Mouse (Mus musculus) cerebellum, adult 2 months (tissue): ENCODE data around the gene Rnf213. TPM values are rescaled to one million over a fixed set of nuclear protein-coding genes. Genes with fewer than 3 reads are reported as not detected.

Experiments used
- DNase-seq, 2 experiments: peaks; one replicate each; pipeline ENCODE4 v3.0.0; 2021
- H3K27ac ChIP-seq: fragments of 200-500 bp; 2 replicates; pipeline ENCODE4 v1.5.1; 2012; ENCODE audit warnings: low read length, control low read depth, inconsistent platforms; ENCODE audit not compliant: insufficient read depth
- H3K27me3 ChIP-seq: fragments of 200-500 bp; 2 replicates; pipeline ENCODE4 v1.6.1; 2012; ENCODE audit warnings: inconsistent platforms, mild to moderate bottlenecking, low read length, moderate library complexity; ENCODE audit not compliant: control insufficient read depth, insufficient read depth
- H3K4me1 ChIP-seq: fragments of 200-500 bp; 2 replicates; pipeline ENCODE4 v1.6.1; 2011; ENCODE audit warnings: low read length; ENCODE audit not compliant: control insufficient read depth, insufficient read depth
- H3K4me3 ChIP-seq: fragments of 200-500 bp; replicated peaks from 2 replicates; pipeline ENCODE3; 2011; ENCODE audit warnings: mild to moderate bottlenecking, low read depth, low read length, control low read depth; ENCODE audit not compliant: insufficient read depth
- CTCF ChIP-seq: fragments of 200-500 bp; IDR thresholded peaks from 2 replicates; pipeline ENCODE4 v1.5.1; 2011; ENCODE audit warnings: low read depth, mild to moderate bottlenecking, control low read depth, low read length, moderate library complexity, borderline replicate concordance; ENCODE audit not compliant: insufficient read depth
- POLR2A ChIP-seq: fragments of 200-500 bp; IDR thresholded peaks from 2 replicates; pipeline ENCODE4 v1.6.1; 2011; ENCODE audit warnings: low read length, control low read depth, borderline replicate concordance; ENCODE audit not compliant: insufficient read depth
- WGBS: fragments of 180-500 bp; shearing (Covaris S2); methylation state at CpG from one replicate; pipeline ENCODE4 v1.1.7; 2018; 5-methylcytosine and 5-hydroxymethylcytosine counted together
- polyA plus RNA-seq: library from polyadenylated mRNA; depleted of rRNA; stranded (reverse); fragments of >200 nt; gene quantifications from 2 replicates; pipeline ENCODE4 v1.2.3, GENCODE M21; 2012

Rnf213 gene
- polyA plus RNA-seq, 1 experiment = 7.5 TPM

GRCm38 (mm10) chr11:119431516-119431915 lies 38.6 kb downstream of the Rnf213 start:
- Histone ChIP-seq H3K27me3 (no peaks in the 10 kb centered on the region), H3K27ac (no peak overlapping the region), H3K4me3 (no peak overlapping the region), H3K4me1 (no peaks in the 10 kb centered on the region; the same call in 1 of the 2 replicates)
- 61% methylated on average over 12 of the region's 12 CpGs for WGBS
- TF ChIP-seq CTCF = no peak
- no peak for TF ChIP-seq POLR2A
- no peak for DNase-seq

GRCm38 (mm10) chr11:119432706-119433105 lies 39.8 kb downstream of the Rnf213 start:
- peak; percentile 38 to 61 for DNase-seq
- H3K27ac ChIP-seq = peak overlapping the region; percentile 2; the same call in 1 of the 2 replicates
- H3K4me1 ChIP-seq = no peaks in the 10 kb centered on the region; the same call in 1 of the 2 replicates
- 36% methylated on average over 7 of the region's 7 CpGs for WGBS
- H3K27me3 ChIP-seq = no peaks in the 10 kb centered on the region
- no peak for TF ChIP-seq POLR2A
- TF ChIP-seq CTCF = no peak
- no peak overlapping the region for H3K4me3 ChIP-seq

GRCm38 (mm10) chr11:119434316-119434715 lies 41.4 kb downstream of the Rnf213 start:
- no peak for DNase-seq
- WGBS = 74% methylated on average over 4 of the region's 4 CpGs
- no peaks in the 10 kb centered on the region for H3K4me1 ChIP-seq
- TF ChIP-seq POLR2A (no peak), CTCF (no peak)
- no peak overlapping the region for H3K4me3 ChIP-seq
- H3K27ac ChIP-seq = no peak overlapping the region
- H3K27me3 ChIP-seq = no peaks in the 10 kb centered on the region

- no peak for DNase-seq
Observed at GRCm38 (mm10) chr11:119435880-119436872, 43.3 kb downstream of the Rnf213 start.

GRCm38 (mm10) chr11:119438776-119439175 lies 45.9 kb downstream of the Rnf213 start:
- no peak for DNase-seq
- Histone ChIP-seq H3K4me1 (no peaks in the 10 kb centered on the region), H3K4me3 (no peak overlapping the region), H3K27me3 (no peaks in the 10 kb centered on the region), H3K27ac (no peak overlapping the region)
- no peak for TF ChIP-seq POLR2A
- no peak for TF ChIP-seq CTCF
- 93% methylated on average over 8 of the region's 8 CpGs for WGBS

More at GRCm38 (mm10) chr11:119435880-119436872, 43.3 kb downstream of the Rnf213 start:
- WGBS = 79% methylated on average over 19 of the region's 19 CpGs
- no peaks in the 10 kb centered on the region for H3K4me1 ChIP-seq
- TF ChIP-seq POLR2A (no peak), CTCF (peak; percentile 43; the same call in 1 of the 2 replicates)
- H3K27ac ChIP-seq = no peak overlapping the region
- no peaks in the 10 kb centered on the region for H3K27me3 ChIP-seq
- H3K4me3 ChIP-seq = no peak overlapping the region

- Histone ChIP-seq H3K4me3 (no peak overlapping the region), H3K27ac (no peak overlapping the region), H3K4me1 (no peaks in the 10 kb centered on the region), H3K27me3 (no peaks in the 10 kb centered on the region)
- TF ChIP-seq POLR2A (no peak), CTCF (no peak; the same call in 1 of the 2 replicates)
- WGBS = 23% methylated on average over 8 of the region's 8 CpGs
- peak in 1 of 2 experiments; percentile 10 for DNase-seq
Observed at GRCm38 (mm10) chr11:119442199-119442598, 49.3 kb downstream of the Rnf213 start.

- TF ChIP-seq POLR2A (no peak), CTCF (no peak)
- Histone ChIP-seq H3K4me3 (no peak overlapping the region), H3K27me3 (no peaks in the 10 kb centered on the region), H3K27ac (no peak overlapping the region), H3K4me1 (no peaks in the 10 kb centered on the region)
- 92% methylated on average over 9 of the region's 9 CpGs for WGBS
- no peak for DNase-seq
Observed at GRCm38 (mm10) chr11:119443442-119443841, 50.5 kb downstream of the Rnf213 start.
